Mouse (Mus musculus): ENCODE measurements around the gene Pfdn2. TPM values are rescaled to one million over a fixed set of nuclear protein-coding genes. Genes with fewer than 3 reads are reported as not detected.

Gene Pfdn2
- 9.1 TPM for polyA plus RNA-seq (2015; fragmentation: Illumina TruSeq; extraction: RNeasy Lipid Tissue Mini Kit (QIAGEN cat#74804); ENCODE audit: insufficient read depth, low read depth, low replicate concordance)

GRCm38 (mm10) chr1:171345225-171346094 is at the start of gene Pfdn2, which contains the start of gene Nit1:
Pfdn2 (plus strand) TSS chr1:171345670.
Nit1 (minus strand) TSS chr1:171345646.

GRCm38 (mm10) chr1:171328839-171329432 is 16.5 kb upstream of the Pfdn2 start, which contains the start of gene Dedd:
Dedd (plus strand) TSS chr1:171329145.

GRCm38 (mm10) chr1:171360656-171361055 is 15.2 kb downstream of the Pfdn2 start, which contains the start of gene Klhdc9:
Klhdc9 (minus strand) TSS chr1:171360798.

GRCm38 (mm10) chr1:171369845-171370556 is 24.5 kb downstream of the Pfdn2 start, which contains the start of gene Nectin4:
Nectin4 (plus strand) TSS chr1:171370099.

GRCm38 (mm10) chr1:171388376-171389102 is 43.1 kb downstream of the Pfdn2 start, which contains the start of gene Arhgap30:
Arhgap30 (plus strand) TSS chr1:171388954.

Other genes starting within 250 kb of the Pfdn2 start
- gene Cfap126, start 231.8 kb upstream of the Pfdn2 start, polyA plus RNA-seq (2015; fragmentation: Illumina TruSeq; extraction: RNeasy Lipid Tissue Mini Kit (QIAGEN cat#74804); ENCODE audit: insufficient read depth, low read depth, low replicate concordance), result 1.6 TPM
- gene Sdhc, start 195.1 kb upstream of the Pfdn2 start, polyA plus RNA-seq (2015; fragmentation: Illumina TruSeq; extraction: RNeasy Lipid Tissue Mini Kit (QIAGEN cat#74804); ENCODE audit: insufficient read depth, low read depth, low replicate concordance), result 17.8 TPM
- 1.4 TPM for gene Mpz, start 195.0 kb upstream of the Pfdn2 start, polyA plus RNA-seq (2015; fragmentation: Illumina TruSeq; extraction: RNeasy Lipid Tissue Mini Kit (QIAGEN cat#74804); ENCODE audit: insufficient read depth, low read depth, low replicate concordance)
- gene Pcp4l1, start 149.4 kb upstream of the Pfdn2 start, polyA plus RNA-seq (2015; fragmentation: Illumina TruSeq; extraction: RNeasy Lipid Tissue Mini Kit (QIAGEN cat#74804); ENCODE audit: insufficient read depth, low read depth, low replicate concordance), result 10.0 TPM
- not detected for gene Nr1i3, start 131.7 kb upstream of the Pfdn2 start, polyA plus RNA-seq (2015; fragmentation: Illumina TruSeq; extraction: RNeasy Lipid Tissue Mini Kit (QIAGEN cat#74804); ENCODE audit: insufficient read depth, low read depth, low replicate concordance)
- gene Tomm40l, start 123.2 kb upstream of the Pfdn2 start, polyA plus RNA-seq (2015; fragmentation: Illumina TruSeq; extraction: RNeasy Lipid Tissue Mini Kit (QIAGEN cat#74804); ENCODE audit: insufficient read depth, low read depth, low replicate concordance), result 19.5 TPM
- gene Apoa2, start 120.6 kb upstream of the Pfdn2 start, polyA plus RNA-seq (2015; fragmentation: Illumina TruSeq; extraction: RNeasy Lipid Tissue Mini Kit (QIAGEN cat#74804); ENCODE audit: insufficient read depth, low read depth, low replicate concordance), result not detected
- 14.0 TPM for gene Fcer1g, start 111.3 kb upstream of the Pfdn2 start, polyA plus RNA-seq (2015; fragmentation: Illumina TruSeq; extraction: RNeasy Lipid Tissue Mini Kit (QIAGEN cat#74804); ENCODE audit: insufficient read depth, low read depth, low replicate concordance)
- gene Adamts4, start 95.2 kb upstream of the Pfdn2 start, polyA plus RNA-seq (2015; fragmentation: Illumina TruSeq; extraction: RNeasy Lipid Tissue Mini Kit (QIAGEN cat#74804); ENCODE audit: insufficient read depth, low read depth, low replicate concordance), result 0.94 TPM
- 77.8 TPM for gene Ndufs2, start 94.3 kb upstream of the Pfdn2 start, polyA plus RNA-seq (2015; fragmentation: Illumina TruSeq; extraction: RNeasy Lipid Tissue Mini Kit (QIAGEN cat#74804); ENCODE audit: insufficient read depth, low read depth, low replicate concordance)
- gene B4galt3, start 75.3 kb upstream of the Pfdn2 start, polyA plus RNA-seq (2015; fragmentation: Illumina TruSeq; extraction: RNeasy Lipid Tissue Mini Kit (QIAGEN cat#74804); ENCODE audit: insufficient read depth, low read depth, low replicate concordance), result 14.4 TPM
- gene Ppox, start 64.5 kb upstream of the Pfdn2 start, polyA plus RNA-seq (2015; fragmentation: Illumina TruSeq; extraction: RNeasy Lipid Tissue Mini Kit (QIAGEN cat#74804); ENCODE audit: insufficient read depth, low read depth, low replicate concordance), result 18.2 TPM
- 16.4 TPM for gene Usp21, start 57.7 kb upstream of the Pfdn2 start, polyA plus RNA-seq (2015; fragmentation: Illumina TruSeq; extraction: RNeasy Lipid Tissue Mini Kit (QIAGEN cat#74804); ENCODE audit: insufficient read depth, low read depth, low replicate concordance)
- 42.1 TPM for gene Ufc1, start 50.6 kb upstream of the Pfdn2 start, polyA plus RNA-seq (2015; fragmentation: Illumina TruSeq; extraction: RNeasy Lipid Tissue Mini Kit (QIAGEN cat#74804); ENCODE audit: insufficient read depth, low read depth, low replicate concordance)
- gene Dedd, start 16.5 kb upstream of the Pfdn2 start, polyA plus RNA-seq (2015; fragmentation: Illumina TruSeq; extraction: RNeasy Lipid Tissue Mini Kit (QIAGEN cat#74804); ENCODE audit: insufficient read depth, low read depth, low replicate concordance), result 12.2 TPM
- gene Nit1, start within 50 bp of the Pfdn2 start, polyA plus RNA-seq (2015; fragmentation: Illumina TruSeq; extraction: RNeasy Lipid Tissue Mini Kit (QIAGEN cat#74804); ENCODE audit: insufficient read depth, low read depth, low replicate concordance), result 13.2 TPM
- not detected for gene Klhdc9, start 15.1 kb downstream of the Pfdn2 start, polyA plus RNA-seq (2015; fragmentation: Illumina TruSeq; extraction: RNeasy Lipid Tissue Mini Kit (QIAGEN cat#74804); ENCODE audit: insufficient read depth, low read depth, low replicate concordance)
- gene Nectin4, start 24.4 kb downstream of the Pfdn2 start, polyA plus RNA-seq (2015; fragmentation: Illumina TruSeq; extraction: RNeasy Lipid Tissue Mini Kit (QIAGEN cat#74804); ENCODE audit: insufficient read depth, low read depth, low replicate concordance), result 0.87 TPM
- gene Arhgap30, start 43.3 kb downstream of the Pfdn2 start, polyA plus RNA-seq (2015; fragmentation: Illumina TruSeq; extraction: RNeasy Lipid Tissue Mini Kit (QIAGEN cat#74804); ENCODE audit: insufficient read depth, low read depth, low replicate concordance), result 1.7 TPM
- gene Usf1, start 65.6 kb downstream of the Pfdn2 start, polyA plus RNA-seq (2015; fragmentation: Illumina TruSeq; extraction: RNeasy Lipid Tissue Mini Kit (QIAGEN cat#74804); ENCODE audit: insufficient read depth, low read depth, low replicate concordance), result 36.3 TPM
- 12.7 TPM for gene Tstd1, start 73.2 kb downstream of the Pfdn2 start, polyA plus RNA-seq (2015; fragmentation: Illumina TruSeq; extraction: RNeasy Lipid Tissue Mini Kit (QIAGEN cat#74804); ENCODE audit: insufficient read depth, low read depth, low replicate concordance)
- gene F11r, start 91.9 kb downstream of the Pfdn2 start, polyA plus RNA-seq (2015; fragmentation: Illumina TruSeq; extraction: RNeasy Lipid Tissue Mini Kit (QIAGEN cat#74804); ENCODE audit: insufficient read depth, low read depth, low replicate concordance), result 23.8 TPM
- 1.1 TPM for gene Alyref2, start 157.8 kb downstream of the Pfdn2 start, polyA plus RNA-seq (2015; fragmentation: Illumina TruSeq; extraction: RNeasy Lipid Tissue Mini Kit (QIAGEN cat#74804); ENCODE audit: insufficient read depth, low read depth, low replicate concordance)
- gene Itln1, start 189.6 kb downstream of the Pfdn2 start, polyA plus RNA-seq (2015; fragmentation: Illumina TruSeq; extraction: RNeasy Lipid Tissue Mini Kit (QIAGEN cat#74804); ENCODE audit: insufficient read depth, low read depth, low replicate concordance), result not detected
- not detected for gene Cd244a, start 213.5 kb downstream of the Pfdn2 start, polyA plus RNA-seq (2015; fragmentation: Illumina TruSeq; extraction: RNeasy Lipid Tissue Mini Kit (QIAGEN cat#74804); ENCODE audit: insufficient read depth, low read depth, low replicate concordance)

Data from pancreas, adult 10 weeks (tissue).